Mouse (Mus musculus): ENCODE results near the gene 2010003K11Rik. TPM values are rescaled to one million over a fixed set of nuclear protein-coding genes. Genes with fewer than 3 reads are reported as not detected.

Gene 2010003K11Rik
- polyA plus RNA-seq, 1 experiment from 2014 or later: 0.09 TPM

- no peak within 1 kb of the TSS for H3K27ac ChIP-seq (replicated peaks)
- 20% methylated on average over 21 of the region's 21 CpGs for WGBS (ENCODE audit: insufficient replicate concordance)
- peak within 1 kb of the TSS; percentile 12; the same call in 1 of the 2 replicates for H3K9ac ChIP-seq
- no peaks in the 10 kb centered on the region for H3K9me3 ChIP-seq (replicated peaks)
- no peak for ATAC-seq (ENCODE audit: insufficient read depth)
- peak within 1 kb of the TSS; percentile 70 for H3K4me2 ChIP-seq
- peak within 1 kb of the TSS; percentile 45 for H3K4me3 ChIP-seq (replicated peaks)
- H3K27me3 ChIP-seq: peaks cover 74% of the 10 kb centered on the region
- H3K4me1 ChIP-seq (replicated peaks): peaks cover 15% of the 10 kb centered on the region
- no peaks in the 10 kb centered on the region for H3K36me3 ChIP-seq (replicated peaks)
Observed at GRCm38 (mm10) chr19:4477345-4478189, 20.8 kb downstream of the 2010003K11Rik start, which contains the start of gene Syt12. Gene Syt12 (minus strand): TSS chr19:4477447.

GRCm38 (mm10) chr19:4476601-4477257 is 21.7 kb downstream of the 2010003K11Rik start:
- peak overlapping the region; percentile 45 for H3K4me3 ChIP-seq (replicated peaks)
- H3K27me3 ChIP-seq: peaks cover 81% of the 10 kb centered on the region
- no peak; the same call in 1 of the 2 replicates for ATAC-seq (ENCODE audit: insufficient read depth)
- H3K36me3 ChIP-seq (replicated peaks): no peaks in the 10 kb centered on the region
- H3K4me1 ChIP-seq (replicated peaks): peaks cover 15% of the 10 kb centered on the region
- peak overlapping the region; percentile 70 for H3K4me2 ChIP-seq
- no peak overlapping the region for H3K27ac ChIP-seq (replicated peaks)
- no peaks in the 10 kb centered on the region for H3K9me3 ChIP-seq (replicated peaks)
- 1% methylated on average over 69 of the region's 70 CpGs for WGBS (ENCODE audit: insufficient replicate concordance)
- peak overlapping the region; percentile 12; the same call in 1 of the 2 replicates for H3K9ac ChIP-seq

- Histone ChIP-seq H3K27me3 (peaks cover 85% of the 10 kb centered on the region), H3K9ac (no peak overlapping the region), H3K4me2 (no peak overlapping the region), H3K27ac (replicated peaks) (no peak overlapping the region), H3K36me3 (replicated peaks) (no peaks in the 10 kb centered on the region), H3K9me3 (replicated peaks) (no peaks in the 10 kb centered on the region), H3K4me3 (replicated peaks) (no peak overlapping the region), H3K4me1 (replicated peaks) (peaks cover 15% of the 10 kb centered on the region)
- WGBS (ENCODE audit: insufficient replicate concordance): 52% methylated on average over 11 of the region's 11 CpGs
- no peak for ATAC-seq (ENCODE audit: insufficient read depth)
Observed at GRCm38 (mm10) chr19:4475224-4475925, 23.0 kb downstream of the 2010003K11Rik start.

GRCm38 (mm10) chr19:4474739-4475138 is 23.6 kb downstream of the 2010003K11Rik start:
- Histone ChIP-seq H3K27ac (replicated peaks) (no peak overlapping the region), H3K4me1 (replicated peaks) (peaks cover 15% of the 10 kb centered on the region), H3K36me3 (replicated peaks) (no peaks in the 10 kb centered on the region), H3K27me3 (peaks cover 86% of the 10 kb centered on the region), H3K9ac (no peak overlapping the region), H3K9me3 (replicated peaks) (no peaks in the 10 kb centered on the region), H3K4me2 (no peak overlapping the region), H3K4me3 (replicated peaks) (no peak overlapping the region)
- no peak for ATAC-seq (ENCODE audit: insufficient read depth)
- 44% methylated on average over 3 of the region's 3 CpGs for WGBS (ENCODE audit: insufficient replicate concordance)

- Histone ChIP-seq H3K9ac (no peak overlapping the region), H3K36me3 (replicated peaks) (no peaks in the 10 kb centered on the region), H3K4me3 (replicated peaks) (no peak overlapping the region), H3K9me3 (replicated peaks) (no peaks in the 10 kb centered on the region), H3K4me1 (replicated peaks) (peaks cover 15% of the 10 kb centered on the region), H3K27ac (replicated peaks) (no peak overlapping the region), H3K27me3 (peaks cover 76% of the 10 kb centered on the region), H3K4me2 (no peak overlapping the region)
- ATAC-seq (ENCODE audit: insufficient read depth): no peak
- WGBS (ENCODE audit: insufficient replicate concordance): 71% methylated on average over 5 of the region's 5 CpGs
Observed at GRCm38 (mm10) chr19:4473549-4473948, 24.8 kb downstream of the 2010003K11Rik start.

- H3K27ac ChIP-seq (replicated peaks): no peak overlapping the region
- no peak for ATAC-seq (ENCODE audit: insufficient read depth)
- no peaks in the 10 kb centered on the region for H3K9me3 ChIP-seq (replicated peaks)
- H3K9ac ChIP-seq: no peak overlapping the region
- WGBS (ENCODE audit: insufficient replicate concordance): 14% methylated on average over 5 of the region's 5 CpGs
- H3K4me2 ChIP-seq: no peak overlapping the region
- H3K36me3 ChIP-seq (replicated peaks): no peaks in the 10 kb centered on the region
- no peak overlapping the region for H3K4me3 ChIP-seq (replicated peaks)
- H3K27me3 ChIP-seq: peaks cover 26% of the 10 kb centered on the region
- peaks cover 8% of the 10 kb centered on the region; the same call in 1 of the 2 replicates for H3K4me1 ChIP-seq (replicated peaks)
Observed at GRCm38 (mm10) chr19:4468363-4468762, 30.0 kb downstream of the 2010003K11Rik start.

GRCm38 (mm10) chr19:4464666-4465065 is 33.7 kb downstream of the 2010003K11Rik start:
- 46% methylated on average over 4 of the region's 4 CpGs for WGBS (ENCODE audit: insufficient replicate concordance)
- H3K27me3 ChIP-seq: peaks cover 1% of the 10 kb centered on the region; the same call in 1 of the 2 replicates
- H3K9me3 ChIP-seq (replicated peaks): no peaks in the 10 kb centered on the region
- H3K9ac ChIP-seq: no peak overlapping the region
- no peak overlapping the region for H3K27ac ChIP-seq (replicated peaks)
- peaks cover 11% of the 10 kb centered on the region for H3K4me1 ChIP-seq (replicated peaks)
- no peaks in the 10 kb centered on the region for H3K36me3 ChIP-seq (replicated peaks)
- no peak overlapping the region for H3K4me3 ChIP-seq (replicated peaks)
- H3K4me2 ChIP-seq: no peak overlapping the region
- no peak for ATAC-seq (ENCODE audit: insufficient read depth)

GRCm38 (mm10) chr19:4461981-4462380 is 36.4 kb downstream of the 2010003K11Rik start:
- H3K36me3 ChIP-seq (replicated peaks): no peaks in the 10 kb centered on the region
- no peaks in the 10 kb centered on the region for H3K9me3 ChIP-seq (replicated peaks)
- peak overlapping the region; percentile 61 for H3K27ac ChIP-seq (replicated peaks)
- WGBS (ENCODE audit: insufficient replicate concordance): 24% methylated on average over 8 of the region's 8 CpGs
- H3K4me3 ChIP-seq (replicated peaks): no peak overlapping the region
- 0 out of 2 replicates have a peak, but pooled peaks cover 3% of the 10 kb centered on the region for H3K27me3 ChIP-seq
- no peak overlapping the region; the same call in 1 of the 2 replicates for H3K4me2 ChIP-seq
- no peak overlapping the region for H3K9ac ChIP-seq
- H3K4me1 ChIP-seq (replicated peaks): peaks cover 11% of the 10 kb centered on the region
- ATAC-seq (ENCODE audit: insufficient read depth): peak; percentile 78

GRCm38 (mm10) chr19:4456227-4456626 is 42.2 kb downstream of the 2010003K11Rik start:
- Histone ChIP-seq H3K27me3 (peaks cover 19% of the 10 kb centered on the region), H3K36me3 (replicated peaks) (no peaks in the 10 kb centered on the region), H3K4me3 (replicated peaks) (no peak overlapping the region), H3K9me3 (replicated peaks) (no peaks in the 10 kb centered on the region), H3K27ac (replicated peaks) (no peak overlapping the region), H3K4me2 (no peak overlapping the region), H3K4me1 (replicated peaks) (peaks cover 4% of the 10 kb centered on the region), H3K9ac (no peak overlapping the region)
- WGBS (ENCODE audit: insufficient replicate concordance): 10% methylated on average over 11 of the region's 11 CpGs
- no peak for ATAC-seq (ENCODE audit: insufficient read depth)

GRCm38 (mm10) chr19:4455071-4455800 is 43.1 kb downstream of the 2010003K11Rik start:
- Histone ChIP-seq H3K27me3 (peaks cover 19% of the 10 kb centered on the region), H3K27ac (replicated peaks) (no peak overlapping the region), H3K4me2 (no peak overlapping the region), H3K36me3 (replicated peaks) (no peaks in the 10 kb centered on the region), H3K9ac (no peak overlapping the region), H3K9me3 (replicated peaks) (no peaks in the 10 kb centered on the region), H3K4me1 (replicated peaks) (peaks cover 4% of the 10 kb centered on the region), H3K4me3 (replicated peaks) (no peak overlapping the region)
- ATAC-seq (ENCODE audit: insufficient read depth): no peak
- WGBS (ENCODE audit: insufficient replicate concordance): 68% methylated on average over 15 of the region's 15 CpGs
